40 mouse cellular contexts compared by ENCODE assay signal in the genomic region with DNA sequence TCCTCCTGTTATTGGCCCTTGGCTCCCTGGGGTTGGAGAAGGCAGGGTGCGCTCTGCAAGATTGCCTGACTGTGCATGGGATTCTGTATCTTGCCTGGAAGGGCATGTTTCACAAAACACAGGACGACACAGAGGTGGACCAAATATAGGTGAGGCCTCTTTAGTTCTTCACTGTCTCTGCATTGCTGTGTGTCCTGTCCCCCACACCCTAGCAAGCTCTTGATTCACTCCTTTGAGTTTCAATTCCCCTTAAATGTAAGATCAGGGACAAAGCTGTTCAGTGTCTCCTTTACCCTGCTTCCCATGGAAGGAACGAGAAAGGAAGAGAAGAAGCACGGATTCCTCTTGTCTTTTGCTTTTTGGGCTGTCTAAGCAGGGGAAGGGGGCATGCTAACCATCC. TPM values are rescaled to one million over a fixed set of nuclear protein-coding genes. Genes with fewer than 3 reads are reported as not detected.
"Had no signal": no experiment of that assay in that cellular context is flagged by ENCODE, and none has a peak within 500 bp of the region (broad histone marks: within the 10 kb centered on the region; RNA-seq: fewer than 3 reads in every experiment).

No protein-coding gene starts in this region.

- H3K27ac ChIP-seq: limb, embryonic 10.5 days; limb, embryonic 12.5 days; limb, embryonic 13.5 days; limb, embryonic 15.5 days; liver, embryonic 12.5 days; liver, embryonic 13.5 days; liver, embryonic 14.5 days; liver, embryonic 15.5 days; lung, embryonic 15.5 days; macrophage; midbrain, embryonic 10.5 days; midbrain, embryonic 12.5 days; midbrain, embryonic 13.5 days; midbrain, embryonic 15.5 days; neural tube, embryonic 12.5 days; neural tube, embryonic 13.5 days had no signal

- H3K4me2 ChIP-seq: limb, embryonic 12.5 days; limb, embryonic 13.5 days; limb, embryonic 15.5 days; liver, embryonic 11.5 days; liver, embryonic 12.5 days; liver, embryonic 13.5 days; liver, embryonic 15.5 days; lung, embryonic 14.5 days; lung, embryonic 15.5 days; midbrain, embryonic 12.5 days; midbrain, embryonic 13.5 days; midbrain, embryonic 15.5 days; neural tube, embryonic 12.5 days; neural tube, embryonic 13.5 days had no signal

- H3K9me3 ChIP-seq: limb, embryonic 10.5 days; limb, embryonic 12.5 days; limb, embryonic 13.5 days; limb, embryonic 15.5 days; liver, embryonic 12.5 days; liver, embryonic 13.5 days; liver, embryonic 15.5 days; lung, embryonic 15.5 days; midbrain, embryonic 10.5 days; midbrain, embryonic 12.5 days; midbrain, embryonic 13.5 days; midbrain, embryonic 15.5 days; neural tube, embryonic 12.5 days; neural tube, embryonic 13.5 days had no signal

- DNase-seq: left cerebral cortex, postnatal 4 days; liver; liver, embryonic 13.5 days; liver, postnatal 0 days; lung, adult 18-20 months; lung, adult 2 months; lung, embryonic 14.5 days; lung, postnatal 10 days; lung, postnatal 14 days; lung, postnatal 36 days; lung, postnatal 4 days; midbrain, embryonic 14.5 days had no signal

- ATAC-seq: liver, embryonic 12.5 days; liver, postnatal 0 days; lung, postnatal 0 days; midbrain, embryonic 13.5 days; midbrain, embryonic 15.5 days had no signal

- H3K4me3 ChIP-seq: limb, embryonic 10.5 days; limb, embryonic 12.5 days; limb, embryonic 13.5 days; limb, embryonic 15.5 days; liver, embryonic 12.5 days; liver, embryonic 13.5 days; liver, embryonic 15.5 days; lung, embryonic 15.5 days; megakaryocyte, embryonic 14.5 days; midbrain, embryonic 10.5 days; midbrain, embryonic 12.5 days; midbrain, embryonic 13.5 days; midbrain, embryonic 15.5 days; myocyte; neural tube, embryonic 12.5 days; neural tube, embryonic 13.5 days had no signal

- H3K36me3 ChIP-seq: limb, embryonic 10.5 days; limb, embryonic 12.5 days; limb, embryonic 13.5 days; limb, embryonic 15.5 days; liver, embryonic 12.5 days; liver, embryonic 13.5 days; liver, embryonic 15.5 days; lung, embryonic 15.5 days; midbrain, embryonic 10.5 days; midbrain, embryonic 12.5 days; midbrain, embryonic 13.5 days; midbrain, embryonic 15.5 days; neural tube, embryonic 12.5 days; neural tube, embryonic 13.5 days had no signal

- H3K9ac ChIP-seq: limb, embryonic 12.5 days; limb, embryonic 13.5 days; limb, embryonic 15.5 days; liver, embryonic 12.5 days; liver, embryonic 13.5 days; liver, embryonic 14.5 days; liver, embryonic 15.5 days; liver, postnatal 0 days; lung, embryonic 14.5 days; lung, embryonic 15.5 days; midbrain, embryonic 12.5 days; midbrain, embryonic 13.5 days; midbrain, embryonic 15.5 days; neural tube, embryonic 12.5 days; neural tube, embryonic 13.5 days had no signal

RNA-seq across cellular contexts. Expression of gene Dmrt2, which starts 4.4 kb away (rescaled TPM):
- total RNA-seq: megakaryocyte progenitor cell, adult 5-6 weeks; megakaryocyte, adult 5-6 weeks; megakaryocyte-erythroid progenitor cell, adult 5-6 weeks; monocyte, adult 5-6 weeks had no signal
- polyA plus RNA-seq: macrophage; midbrain, embryonic 14.5 days; midbrain, postnatal 0 days had no signal

RNA-seq across cellular contexts. Expression of gene Dmrt3, which starts 57.7 kb away (rescaled TPM):
- total RNA-seq: left cerebral cortex, postnatal 14 days; left cerebral cortex, postnatal 36 days; liver, adult 2 months; megakaryocyte progenitor cell, adult 5-6 weeks; megakaryocyte, adult 5-6 weeks; megakaryocyte-erythroid progenitor cell, adult 5-6 weeks; monocyte, adult 5-6 weeks had no signal
- polyA plus RNA-seq: liver, adult 2 months; liver, embryonic 12.5 days; liver, embryonic 13.5 days; liver, embryonic 14.5 days; liver, embryonic 15.5 days; liver, embryonic 16.5 days; liver, postnatal 0 days; macrophage; midbrain, embryonic 14.5 days had no signal
